Mouse (Mus musculus) liver, embryonic 14.5 days (tissue): ENCODE data around the gene AA986860.

Experiments
- CTCF ChIP-seq: IDR thresholded peaks from 2 replicates; pipeline ENCODE4 v1.5.1; 2016; ENCODE audit warnings: antibody characterized with exemption, low read depth, control low read depth
- EP300 ChIP-seq: IDR thresholded peaks from 2 replicates; pipeline ENCODE4 v1.6.1; 2016; ENCODE audit warnings: antibody characterized with exemption, low read depth

GRCm38 (mm10) chr1:130745591-130745990 is 13.8 kb downstream of the AA986860 start:
- no peak for TF ChIP-seq CTCF
- TF ChIP-seq EP300: no peak
